Mouse (Mus musculus): ENCODE measurements around the gene Sult2a1.
"Not testable (repeated sequence)": the region's sequence is repeated elsewhere in the genome, so short reads cannot be mapped to it uniquely, and the experiment has no call there.

The Sult2a1 gene

GRCm38 (mm10) chr7:13837309-13837708 is at the start of gene Sult2a1:
Sult2a1 (minus strand) TSS chr7:13837409.
- not testable (repeated sequence) for DNase-seq (ENCODE audit: low spot score)

- DNase-seq (ENCODE audit: low spot score), result no peak
Measured at GRCm38 (mm10) chr7:13813913-13814312, 23.3 kb downstream of the Sult2a1 start.
